Mouse (Mus musculus): ENCODE data around the gene Tctex1d4.

The Tctex1d4 gene

GRCm38 (mm10) chr4:117134601-117134995 is 8.0 kb downstream of the Tctex1d4 start:
- in situ Hi-C loops (cut with MboI, MseI) = loop anchor here in 1 of 2 experiments (5.0 kb wide), 1 partner anchor 137 kb away; the partner anchor contains the start of gene Hectd3

GRCm38 (mm10) chr4:117136034-117136433 is 9.4 kb downstream of the Tctex1d4 start:
- in situ Hi-C loops (cut with MboI, MseI) = no loop called here

GRCm38 (mm10) chr4:117138295-117139216 is 12.0 kb downstream of the Tctex1d4 start:
- in situ Hi-C loops (cut with MboI, MseI) = no loop called here

- in situ Hi-C loops (cut with MboI, MseI) = no loop called here
Observed at GRCm38 (mm10) chr4:117139217-117139612, 12.6 kb downstream of the Tctex1d4 start.

GRCm38 (mm10) chr4:117140613-117141012 is 14.0 kb downstream of the Tctex1d4 start:
- in situ Hi-C loops (cut with MboI, MseI) = loop anchor here (5.0 kb wide), 3 partner anchors 143 to 318 kb away; partner anchors contain the start of genes Hectd3 (in 1 of the 2) and Hpdl (in 1 of the 2)

- in situ Hi-C loops (cut with MboI, MseI) = loop anchor here (5.0 kb wide), 3 partner anchors 146 to 321 kb away; partner anchors contain the start of genes Hectd3 (in 1 of the 2) and Hpdl (in 1 of the 2)
Observed at GRCm38 (mm10) chr4:117143023-117143422, 16.4 kb downstream of the Tctex1d4 start.

GRCm38 (mm10) chr4:117145248-117145647 is 18.7 kb downstream of the Tctex1d4 start:
- in situ Hi-C loops (cut with MboI, MseI) = no loop called here

- in situ Hi-C loops (cut with MboI, MseI) = no loop called here
Observed at GRCm38 (mm10) chr4:117146176-117146575, 19.6 kb downstream of the Tctex1d4 start.

GRCm38 (mm10) chr4:117148047-117148713 is 21.6 kb downstream of the Tctex1d4 start:
- in situ Hi-C loops (cut with MboI, MseI) = no loop called here

GRCm38 (mm10) chr4:117148815-117149214 is 22.2 kb downstream of the Tctex1d4 start:
- in situ Hi-C loops (cut with MboI, MseI) = no loop called here

GRCm38 (mm10) chr4:117149291-117150211 is 23.0 kb downstream of the Tctex1d4 start:
- in situ Hi-C loops (cut with MboI, MseI) = no loop called here

- in situ Hi-C loops (cut with MboI, MseI) = no loop called here
Observed at GRCm38 (mm10) chr4:117150212-117150733, 23.7 kb downstream of the Tctex1d4 start.

- in situ Hi-C loops (cut with MboI, MseI) = no loop called here
Observed at GRCm38 (mm10) chr4:117151416-117151815, 24.8 kb downstream of the Tctex1d4 start.

GRCm38 (mm10) chr4:117152714-117153113 is 26.1 kb downstream of the Tctex1d4 start:
- in situ Hi-C loops (cut with MboI, MseI) = no loop called here

GRCm38 (mm10) chr4:117155020-117155791 is 28.6 kb downstream of the Tctex1d4 start:
- in situ Hi-C loops (cut with MboI, MseI) = no loop called here

- in situ Hi-C loops (cut with MboI, MseI) = no loop called here
Observed at GRCm38 (mm10) chr4:117155792-117156355, 29.3 kb downstream of the Tctex1d4 start, which contains the start of gene Rps8. Gene Rps8, minus strand, starts transcription at chr4:117156243.

- in situ Hi-C loops (cut with MboI, MseI) = no loop called here
Observed at GRCm38 (mm10) chr4:117156372-117156771, 29.8 kb downstream of the Tctex1d4 start.

- in situ Hi-C loops (cut with MboI, MseI) = no loop called here
Observed at GRCm38 (mm10) chr4:117159666-117160065, 33.1 kb downstream of the Tctex1d4 start.

- in situ Hi-C loops (cut with MboI, MseI) = no loop called here
Observed at GRCm38 (mm10) chr4:117161183-117161582, 34.6 kb downstream of the Tctex1d4 start.

- in situ Hi-C loops (cut with MboI, MseI) = loop anchor here in 1 of 2 experiments (10.0 kb wide), 1 partner anchor 475 kb away; no protein-coding TSS in a partner anchor
Observed at GRCm38 (mm10) chr4:117169936-117170335, 43.3 kb downstream of the Tctex1d4 start.

All from T-helper 17 cell (primary cell).